Mouse (Mus musculus): ENCODE data around the gene Crocc.

- TF ChIP-seq CTCF (IDR thresholded peaks at IDR 0.05; ENCODE audit: low read depth) (no peak), EP300 (optimal IDR thresholded peaks at IDR 0.05) (no peak)
These were observed 39.6 kb upstream of the Crocc start for GRCm38 (mm10) chr4:141099956-141100355.

Data from stomach, postnatal 0 days (tissue).